Mouse (Mus musculus) midbrain, embryonic 16.5 days (tissue): ENCODE measurements at regions not wholly inside any gene's neighbourhood (a gene's known extent, or its start where the extent isn't known, plus 50 kb on each side); places are given as distances from the start of the nearest gene placed in this dataset.

ENCODE experiments used
- ATAC-seq: fragments of 200-750 bp; cut with Nextera tagmentation; 2 replicates; pipeline ENCODE4 v1.8.0; 2017; ENCODE audit warnings: moderate TSS enrichment
- H3K27ac ChIP-seq: fragments of 300-500 bp; sonication (generic); 2 replicates; pipeline ENCODE4 v1.5.1; 2014; ENCODE audit warnings: mild to moderate bottlenecking, low read length, mixed read lengths
- H3K27me3 ChIP-seq: fragments of 300-500 bp; sonication (generic); 2 replicates; pipeline ENCODE4 v1.6.1; 2014; ENCODE audit warnings: low read depth, low read length, mixed read lengths; ENCODE audit not compliant: control insufficient read depth, insufficient read depth
- H3K36me3 ChIP-seq: fragments of 300-500 bp; sonication (generic); 2 replicates; pipeline ENCODE4 v1.6.1; 2014; ENCODE audit warnings: mild to moderate bottlenecking, low read length, moderate library complexity, mixed read lengths; ENCODE audit not compliant: control insufficient read depth, insufficient read depth
- H3K4me1 ChIP-seq: fragments of 300-500 bp; sonication (generic); 2 replicates; pipeline ENCODE4 v1.6.1; 2014; ENCODE audit warnings: mild to moderate bottlenecking, low read length, mixed read lengths; ENCODE audit not compliant: control insufficient read depth, insufficient read depth
- H3K4me2 ChIP-seq: fragments of 300-500 bp; sonication (generic); 2 replicates; pipeline ENCODE4 v1.6.1; 2014; ENCODE audit warnings: mild to moderate bottlenecking, low read length, mixed read lengths
- H3K4me3 ChIP-seq: fragments of 300-500 bp; sonication (generic); 2 replicates; pipeline ENCODE4 v1.5.1; 2014; ENCODE audit warnings: low read depth, mild to moderate bottlenecking, low read length, moderate library complexity, mixed read lengths
- H3K9ac ChIP-seq: fragments of 300-500 bp; sonication (generic); 2 replicates; pipeline ENCODE4 v1.6.1; 2014; ENCODE audit warnings: low read depth, low read length, mixed read lengths
- H3K9me3 ChIP-seq: fragments of 300-500 bp; sonication (generic); replicated peaks from 2 replicates; pipeline ENCODE4 v1.6.1; 2014; ENCODE audit warnings: mild to moderate bottlenecking, low read length, mixed read lengths; ENCODE audit not compliant: control insufficient read depth, poor library complexity, severe bottlenecking
- WGBS: fragments of 180-500 bp; shearing (Covaris S2); extraction: QIAGEN DNeasy Blood & Tissue Kit; methylation state at CpG from one replicate; pipeline ENCODE4 v1.1.7; 2014; 5-methylcytosine and 5-hydroxymethylcytosine counted together

DNA sequence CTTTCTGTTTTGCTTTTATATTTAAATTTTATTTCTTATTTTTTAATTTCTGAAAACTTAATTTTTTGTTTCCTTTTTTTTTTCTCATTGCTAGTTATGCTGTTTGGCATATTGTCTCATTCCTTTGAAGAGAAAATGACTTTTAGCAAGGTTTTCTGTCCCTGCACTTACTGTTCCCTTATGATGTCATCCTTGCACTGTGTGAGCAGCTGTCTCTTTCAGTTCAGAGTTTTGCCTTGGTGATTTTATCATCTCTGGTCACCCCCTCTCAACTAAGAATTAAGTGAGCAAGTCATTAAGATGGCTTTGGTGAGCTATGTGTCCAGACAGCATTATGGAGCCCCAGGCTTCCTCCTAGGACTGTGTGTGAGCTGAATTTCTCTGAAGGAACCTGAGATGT is 774.3 kb upstream of the Lrrc6 start:
- Histone ChIP-seq H3K4me3 (no peak overlapping the region), H3K9ac (no peak overlapping the region), H3K4me2 (no peak overlapping the region), H3K9me3 (no peaks in the 10 kb centered on the region), H3K27me3 (no peaks in the 10 kb centered on the region), H3K36me3 (no peaks in the 10 kb centered on the region), H3K4me1 (no peaks in the 10 kb centered on the region), H3K27ac (no peak overlapping the region)
- no peak for ATAC-seq

GRCm38 (mm10) chr15:67272397-67272796 is 771.7 kb upstream of the Lrrc6 start:
- WGBS: 92% methylated on average over 2 of the region's 2 CpGs
- H3K36me3 ChIP-seq: no peaks in the 10 kb centered on the region
- H3K9me3 ChIP-seq: no peaks in the 10 kb centered on the region
- H3K27ac ChIP-seq: no peak overlapping the region
- ATAC-seq: no peak
- H3K4me1 ChIP-seq: no peaks in the 10 kb centered on the region
- no peak overlapping the region for H3K9ac ChIP-seq
- no peak overlapping the region for H3K4me3 ChIP-seq
- H3K27me3 ChIP-seq: no peaks in the 10 kb centered on the region
- H3K4me2 ChIP-seq: no peak overlapping the region

DNA sequence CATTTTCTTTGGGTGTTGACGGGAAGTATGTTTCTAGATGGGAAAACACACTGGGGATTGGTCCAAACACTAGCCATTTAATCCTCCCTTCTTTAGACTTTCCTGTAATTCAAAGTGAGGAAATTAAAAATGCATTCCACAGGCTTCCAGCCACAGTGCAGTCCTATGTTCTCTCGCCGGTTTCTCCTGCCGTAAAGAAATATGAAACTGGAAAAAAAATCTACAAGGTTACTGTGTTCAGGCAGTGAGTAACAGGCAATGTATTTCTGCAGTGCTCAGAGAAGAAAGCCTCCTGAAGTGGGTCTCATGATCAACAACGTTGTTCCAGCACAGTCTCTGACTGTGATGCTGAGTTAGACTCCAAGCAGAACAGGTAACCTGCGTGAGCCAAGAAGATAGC is 763.0 kb upstream of the Lrrc6 start:
- 76% methylated on average over 6 of the region's 6 CpGs for WGBS
- no peak for ATAC-seq
- no peaks in the 10 kb centered on the region for H3K27me3 ChIP-seq
- no peak overlapping the region for H3K4me2 ChIP-seq
- no peaks in the 10 kb centered on the region for H3K4me1 ChIP-seq
- H3K9me3 ChIP-seq: no peaks in the 10 kb centered on the region
- no peak overlapping the region for H3K27ac ChIP-seq
- H3K4me3 ChIP-seq: no peak overlapping the region
- H3K36me3 ChIP-seq: no peaks in the 10 kb centered on the region
- H3K9ac ChIP-seq: no peak overlapping the region

GRCm38 (mm10) chr15:67263313-67263712 is 762.6 kb upstream of the Lrrc6 start:
- no peak overlapping the region for H3K27ac ChIP-seq
- H3K36me3 ChIP-seq: no peaks in the 10 kb centered on the region
- H3K9ac ChIP-seq: no peak overlapping the region
- no peaks in the 10 kb centered on the region for H3K9me3 ChIP-seq
- 81% methylated on average over 2 of the region's 2 CpGs for WGBS
- no peaks in the 10 kb centered on the region for H3K4me1 ChIP-seq
- H3K4me3 ChIP-seq: no peak overlapping the region
- no peak overlapping the region for H3K4me2 ChIP-seq
- no peaks in the 10 kb centered on the region for H3K27me3 ChIP-seq
- no peak for ATAC-seq

DNA sequence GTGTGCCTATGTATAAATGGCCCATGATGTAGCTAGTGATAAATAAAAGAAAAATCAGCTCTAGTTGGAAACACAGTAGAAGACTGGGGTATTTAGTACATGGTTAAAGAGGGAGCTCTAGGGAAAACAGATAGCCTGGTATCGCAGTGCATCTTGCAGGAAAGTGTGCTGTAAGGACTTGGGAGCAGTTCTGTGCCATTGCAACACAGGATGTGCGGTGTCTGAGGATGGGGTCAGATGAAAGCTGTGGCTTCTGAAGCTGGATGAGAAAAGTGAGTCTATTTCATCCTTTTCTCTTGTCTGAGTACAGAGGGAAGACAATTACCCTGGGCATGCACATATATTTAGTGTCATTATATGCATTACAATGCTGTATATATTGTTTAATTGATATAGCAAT is 761.6 kb upstream of the Lrrc6 start:
- 96% methylated on average over 2 of the region's 2 CpGs for WGBS
- no peaks in the 10 kb centered on the region for H3K27me3 ChIP-seq
- H3K4me3 ChIP-seq: no peak overlapping the region
- H3K9me3 ChIP-seq: no peaks in the 10 kb centered on the region
- H3K4me1 ChIP-seq: no peaks in the 10 kb centered on the region
- no peaks in the 10 kb centered on the region for H3K36me3 ChIP-seq
- H3K9ac ChIP-seq: no peak overlapping the region
- no peak for ATAC-seq
- no peak overlapping the region for H3K4me2 ChIP-seq
- H3K27ac ChIP-seq: no peak overlapping the region

DNA sequence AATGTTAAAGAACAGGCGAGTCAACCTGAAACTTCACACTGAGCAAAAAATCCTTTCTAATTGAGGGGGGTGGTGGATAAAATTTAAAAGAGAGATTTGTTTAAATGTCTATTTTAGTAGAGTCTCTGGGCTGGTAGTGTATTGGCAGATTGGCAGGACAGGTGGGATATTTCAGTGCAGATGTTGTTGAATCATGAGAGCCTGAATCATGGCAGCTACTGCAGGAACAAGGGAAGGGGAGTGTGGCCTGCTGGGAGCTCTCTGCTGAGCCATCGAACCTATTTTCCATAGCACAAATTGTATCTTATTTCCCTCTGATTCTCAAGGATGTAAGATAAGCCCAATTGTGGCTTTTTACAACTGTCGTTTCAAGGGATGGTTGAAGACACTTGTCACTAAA is 760.0 kb upstream of the Lrrc6 start:
- ATAC-seq: no peak
- Histone ChIP-seq H3K36me3 (no peaks in the 10 kb centered on the region), H3K4me3 (no peak overlapping the region), H3K4me2 (no peak overlapping the region), H3K9me3 (no peaks in the 10 kb centered on the region), H3K4me1 (no peaks in the 10 kb centered on the region), H3K9ac (no peak overlapping the region), H3K27me3 (no peaks in the 10 kb centered on the region), H3K27ac (no peak overlapping the region)
- WGBS: 79% methylated on average over 3 of the region's 3 CpGs

GRCm38 (mm10) chr15:67249147-67249546 is 748.4 kb upstream of the Lrrc6 start:
- no peaks in the 10 kb centered on the region for H3K27me3 ChIP-seq
- no peak overlapping the region for H3K27ac ChIP-seq
- no peaks in the 10 kb centered on the region for H3K36me3 ChIP-seq
- WGBS: 31% methylated on average over 4 of the region's 4 CpGs
- no peak overlapping the region for H3K9ac ChIP-seq
- no peak overlapping the region for H3K4me2 ChIP-seq
- peaks cover 18% of the 10 kb centered on the region for H3K4me1 ChIP-seq
- no peak overlapping the region for H3K4me3 ChIP-seq
- ATAC-seq: peak; percentile 52; the same call in 1 of the 2 replicates
- H3K9me3 ChIP-seq: no peaks in the 10 kb centered on the region

- Histone ChIP-seq H3K27ac (no peak overlapping the region), H3K9me3 (no peaks in the 10 kb centered on the region), H3K36me3 (no peaks in the 10 kb centered on the region), H3K4me3 (no peak overlapping the region), H3K27me3 (no peaks in the 10 kb centered on the region), H3K9ac (no peak overlapping the region), H3K4me2 (no peak overlapping the region), H3K4me1 (peaks cover 18% of the 10 kb centered on the region)
- ATAC-seq: no peak
Observed at GRCm38 (mm10) chr15:67248471-67248870, 747.8 kb upstream of the Lrrc6 start.

- H3K27ac ChIP-seq: no peak overlapping the region
- no peak overlapping the region for H3K4me3 ChIP-seq
- peaks cover 18% of the 10 kb centered on the region for H3K4me1 ChIP-seq
- no peaks in the 10 kb centered on the region for H3K9me3 ChIP-seq
- WGBS: 16% methylated on average over 4 of the region's 4 CpGs
- ATAC-seq: peak; percentile 80
- no peak overlapping the region for H3K9ac ChIP-seq
- H3K36me3 ChIP-seq: no peaks in the 10 kb centered on the region
- H3K4me2 ChIP-seq: no peak overlapping the region
- no peaks in the 10 kb centered on the region for H3K27me3 ChIP-seq
Observed at GRCm38 (mm10) chr15:67245658-67246268, 745.1 kb upstream of the Lrrc6 start.
